Mouse (Mus musculus) activated CD4-positive, CD25-positive, alpha-beta regulatory T cell, adult 4 months (primary cell): Measurements from ENCODE around the gene Chst3. TPM values are rescaled to one million over a fixed set of nuclear protein-coding genes. Genes with fewer than 3 reads are reported as not detected.
"Not testable (repeated sequence)": the region's sequence is repeated elsewhere in the genome, so short reads cannot be mapped to it uniquely, and the experiment has no call there.

Source experiments
- ATAC-seq: one replicate; pipeline ENCODE4 v1.8.0; 2017
- polyA plus RNA-seq, 2 experiments: library from polyadenylated mRNA; unstranded; fragments of 100-300 nt; shearing (Covaris generic); gene quantifications; one replicate each; pipeline ENCODE4 v1.2.1; 2017

Chst3 gene
- polyA plus RNA-seq, 2 experiments from 2014 or later = 0.45 TPM; not detected in 1

DNA sequence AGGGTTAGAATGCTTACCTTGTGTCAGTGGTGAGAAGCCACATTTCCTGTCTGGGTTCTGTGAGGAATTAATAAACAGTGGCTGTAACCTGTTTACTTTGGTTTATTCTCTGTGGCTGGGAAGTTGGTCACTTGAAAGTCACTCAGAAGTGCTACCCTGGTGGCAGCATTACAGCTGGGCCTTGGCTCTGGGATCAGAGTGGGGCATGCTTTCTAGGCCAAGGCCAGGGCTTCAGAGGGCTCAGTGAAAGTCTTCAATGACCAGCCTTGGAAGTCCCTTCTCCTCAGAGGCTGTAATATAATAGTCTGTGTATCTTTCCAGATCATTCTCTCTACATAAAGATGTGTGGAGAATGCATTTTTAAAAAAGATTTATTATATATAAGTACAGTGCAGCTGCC is 63.0 kb downstream of the Chst3 start:
- ATAC-seq = no peak

DNA sequence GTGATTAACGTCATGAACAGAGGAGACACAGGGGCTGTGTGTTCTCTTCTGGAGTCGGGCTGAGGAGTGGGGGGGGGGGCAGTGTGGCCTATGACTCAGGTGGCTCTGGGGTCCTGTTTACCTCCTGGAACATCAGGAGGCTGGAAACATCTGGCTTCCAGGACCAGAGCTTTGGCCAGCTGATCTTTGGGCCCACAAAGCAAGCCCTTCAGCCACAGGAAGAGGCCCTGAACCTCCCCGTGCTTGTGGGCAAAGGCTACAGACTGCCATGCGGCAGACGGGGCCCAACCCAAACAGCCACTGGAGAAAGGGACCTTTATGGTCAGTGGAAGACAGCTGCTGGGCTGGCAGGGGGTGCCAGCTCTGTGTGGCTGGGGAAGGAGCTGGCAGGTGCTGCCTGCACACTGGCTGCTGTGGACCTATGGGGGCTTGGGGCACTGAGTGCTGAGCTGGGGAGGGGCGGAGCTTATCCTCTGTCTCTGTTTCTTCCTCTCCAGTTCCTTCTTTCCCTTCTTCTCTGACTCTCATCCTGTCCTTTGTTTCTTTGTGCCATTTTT is 67.9 kb downstream of the Chst3 start:
- no peak for ATAC-seq

DNA sequence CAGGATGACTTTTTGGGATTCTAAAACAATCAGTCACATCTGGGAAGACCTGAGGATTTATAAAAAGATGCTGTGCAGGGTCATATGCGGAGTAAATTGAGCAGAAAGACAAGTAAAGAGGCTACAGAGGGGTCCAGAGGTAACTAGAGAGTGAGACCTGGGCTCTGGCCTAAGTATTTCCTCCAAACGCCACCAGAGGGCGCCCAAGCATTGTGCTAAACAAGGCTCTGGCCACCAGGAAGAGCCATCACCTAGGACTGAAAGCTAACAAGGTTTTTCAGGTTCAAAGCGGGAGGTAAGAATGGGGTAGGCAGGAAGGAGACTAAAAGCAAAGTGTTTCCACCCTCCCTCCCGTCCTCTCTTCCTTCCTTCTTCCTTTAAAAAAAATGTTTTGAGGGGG is 71.0 kb downstream of the Chst3 start:
- peak; percentile 89 for ATAC-seq

- ATAC-seq = not testable (repeated sequence)
Observed at GRCm38 (mm10) chr10:60147510-60148047, 71.5 kb downstream of the Chst3 start.

- no peak for ATAC-seq
Observed at GRCm38 (mm10) chr10:60141656-60142160, 77.4 kb downstream of the Chst3 start.

GRCm38 (mm10) chr10:60140751-60141150 is 78.3 kb downstream of the Chst3 start:
- ATAC-seq = no peak

- peak; percentile 63 for ATAC-seq
Observed at GRCm38 (mm10) chr10:60138680-60139079, 80.4 kb downstream of the Chst3 start.

DNA sequence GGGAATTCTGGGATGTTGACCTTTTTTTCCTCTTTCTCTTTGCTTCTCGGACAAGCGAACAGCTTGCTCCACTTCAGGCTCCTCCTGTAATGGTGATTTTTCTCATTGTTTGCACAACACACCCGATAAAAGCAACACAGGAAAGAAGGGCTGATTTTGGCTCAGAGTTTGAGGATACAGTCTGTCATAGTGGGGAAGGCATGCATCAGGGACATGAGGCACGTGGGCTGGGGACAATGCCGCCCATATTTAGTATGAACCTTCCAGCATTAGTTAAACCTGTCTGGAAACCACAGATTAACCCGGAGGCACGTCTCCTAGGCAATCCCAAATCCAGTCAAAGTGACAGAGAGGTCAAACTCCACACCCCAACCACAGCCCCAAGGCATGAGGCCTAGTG is 82.1 kb downstream of the Chst3 start:
- ATAC-seq = no peak

GRCm38 (mm10) chr10:60136010-60136409 is 83.0 kb downstream of the Chst3 start:
- not testable (repeated sequence) for ATAC-seq

DNA sequence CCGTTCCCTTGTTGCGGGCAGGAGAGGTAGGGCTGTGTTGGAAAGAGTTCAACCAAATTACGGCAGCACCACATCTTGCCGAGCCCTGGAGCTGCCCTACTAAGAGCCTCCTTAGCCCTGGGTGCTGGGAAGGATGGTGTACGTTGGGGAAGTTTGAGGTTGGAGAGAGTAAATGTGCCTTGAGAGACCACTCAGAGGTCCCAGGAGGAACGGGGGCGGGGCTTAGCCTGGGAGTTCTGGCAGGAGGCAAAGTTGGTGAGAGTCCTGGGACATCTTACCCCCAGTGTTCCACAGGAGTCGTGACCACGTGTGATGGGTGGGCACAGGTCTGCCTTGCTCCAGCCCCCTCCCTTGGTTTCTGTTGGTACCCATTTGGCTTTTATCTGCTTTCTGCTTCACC is 84.9 kb downstream of the Chst3 start:
- ATAC-seq = no peak

- ATAC-seq = no peak
Observed at GRCm38 (mm10) chr10:60133501-60133900, 85.6 kb downstream of the Chst3 start.

Other genes starting within 250 kb of the Chst3 start
- gene Ascc1, start 216.5 kb downstream of the Chst3 start, polyA plus RNA-seq = 10 to 100 TPM; 49.6 to 50.2 TPM
- 100 to 1,000 TPM in 1 of 2 experiments, 10 to 100 TPM in 1; 89.7 to 110 TPM for gene Anapc16, start 216.1 kb downstream of the Chst3 start, polyA plus RNA-seq
- 1 to 10 TPM; 3.9 to 5.3 TPM for gene Spock2, start 113.0 kb downstream of the Chst3 start, polyA plus RNA-seq
- 100 to 1,000 TPM in 1 of 2 experiments, 10 to 100 TPM in 1; 95.5 to 199 TPM for gene Psap, start 58.4 kb upstream of the Chst3 start, polyA plus RNA-seq
- gene Vsir, start 127.6 kb upstream of the Chst3 start, polyA plus RNA-seq = 100 to 1,000 TPM; 182 to 186 TPM
- under 1 TPM in 1 of 2 experiments, not detected in 1; 0.84 TPM for gene Gm17455, start 180.5 kb upstream of the Chst3 start, polyA plus RNA-seq